Mouse (Mus musculus): ENCODE measurements at regions not wholly inside any gene's neighbourhood (a gene's known extent, or its start where the extent isn't known, plus 50 kb on each side); places are given as distances from the start of the nearest gene placed in this dataset.

DNA sequence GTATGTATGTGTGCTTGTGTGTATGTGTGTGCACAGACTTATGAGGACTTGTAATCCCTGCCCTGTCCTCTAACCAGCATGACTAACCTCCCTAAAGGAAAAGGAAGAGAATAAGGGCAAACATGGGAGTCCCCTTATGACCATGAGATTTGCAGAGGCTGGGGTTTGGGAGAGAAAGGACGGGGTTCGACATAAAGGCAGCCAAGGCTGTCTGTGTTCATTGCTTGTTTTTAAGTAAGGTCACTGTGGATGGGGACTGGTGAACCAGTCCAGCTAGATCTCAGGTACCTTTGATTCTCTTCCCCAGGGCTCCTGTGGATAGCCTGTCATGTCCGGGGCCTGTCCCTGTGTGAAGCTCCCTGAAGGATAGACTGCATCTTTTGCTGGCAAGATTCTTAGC is 55.6 kb downstream of the Irf2bp2 start:
- Histone ChIP-seq H3K9ac (peak overlapping the region; percentile 53), H3K27me3 (ENCODE audit: control insufficient read depth, insufficient read depth, low read length) (no peaks in the 10 kb centered on the region), H3K27ac (peak overlapping the region; percentile 98), H3K4me1 (replicated peaks; ENCODE audit: control insufficient read depth, insufficient read depth, low read length) (peaks cover 44% of the 10 kb centered on the region), H3K4me2 (replicated peaks) (peak overlapping the region; percentile 31), H3K36me3 (replicated peaks; ENCODE audit: control insufficient read depth, insufficient read depth) (no peaks in the 10 kb centered on the region), H3K4me3 (replicated peaks; ENCODE audit: low read length) (no peak overlapping the region), H3K9me3 (ENCODE audit: control insufficient read depth, low read length) (no peaks in the 10 kb centered on the region)
- WGBS: 18% methylated on average over 3 of the region's 3 CpGs
- no peak for ATAC-seq (ENCODE audit: low FRiP score)
- DNase-seq (ENCODE audit: low spot score): no peak

DNA sequence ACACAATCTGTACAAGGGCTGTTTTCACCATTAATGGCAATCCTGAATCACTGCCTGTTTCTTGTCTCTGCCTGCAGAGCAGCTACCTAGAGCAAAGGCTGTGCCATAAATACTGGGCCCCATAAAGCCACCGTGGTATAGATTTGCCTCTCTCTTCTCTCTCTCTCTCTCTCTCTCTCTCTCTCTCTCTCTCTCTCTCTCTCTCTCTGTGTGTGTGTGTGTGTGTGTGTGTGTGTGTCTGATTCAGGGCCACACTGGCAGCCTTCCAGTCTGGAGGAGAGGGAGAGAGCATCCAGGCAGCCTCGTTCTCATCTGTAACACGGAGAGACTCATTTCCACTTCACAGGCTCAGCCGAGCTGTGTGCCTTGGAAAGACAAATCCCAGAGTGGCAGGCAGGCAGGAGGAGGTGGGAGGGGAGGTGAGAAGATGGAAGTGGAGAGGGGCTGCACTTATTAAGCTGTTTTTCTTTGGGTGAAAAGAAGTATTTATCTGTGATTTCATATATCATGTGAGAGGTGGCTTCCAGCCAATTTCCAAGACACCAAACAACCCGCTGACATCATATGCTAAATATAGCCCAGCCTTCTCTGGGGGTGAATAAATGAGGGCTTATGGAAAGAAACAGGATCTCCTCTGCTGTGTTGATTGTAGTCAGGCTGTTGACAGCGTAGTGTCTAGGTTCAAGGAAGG is 56.7 kb downstream of the Irf2bp2 start:
- peaks cover 44% of the 10 kb centered on the region for H3K4me1 ChIP-seq (replicated peaks; ENCODE audit: control insufficient read depth, insufficient read depth, low read length)

DNA sequence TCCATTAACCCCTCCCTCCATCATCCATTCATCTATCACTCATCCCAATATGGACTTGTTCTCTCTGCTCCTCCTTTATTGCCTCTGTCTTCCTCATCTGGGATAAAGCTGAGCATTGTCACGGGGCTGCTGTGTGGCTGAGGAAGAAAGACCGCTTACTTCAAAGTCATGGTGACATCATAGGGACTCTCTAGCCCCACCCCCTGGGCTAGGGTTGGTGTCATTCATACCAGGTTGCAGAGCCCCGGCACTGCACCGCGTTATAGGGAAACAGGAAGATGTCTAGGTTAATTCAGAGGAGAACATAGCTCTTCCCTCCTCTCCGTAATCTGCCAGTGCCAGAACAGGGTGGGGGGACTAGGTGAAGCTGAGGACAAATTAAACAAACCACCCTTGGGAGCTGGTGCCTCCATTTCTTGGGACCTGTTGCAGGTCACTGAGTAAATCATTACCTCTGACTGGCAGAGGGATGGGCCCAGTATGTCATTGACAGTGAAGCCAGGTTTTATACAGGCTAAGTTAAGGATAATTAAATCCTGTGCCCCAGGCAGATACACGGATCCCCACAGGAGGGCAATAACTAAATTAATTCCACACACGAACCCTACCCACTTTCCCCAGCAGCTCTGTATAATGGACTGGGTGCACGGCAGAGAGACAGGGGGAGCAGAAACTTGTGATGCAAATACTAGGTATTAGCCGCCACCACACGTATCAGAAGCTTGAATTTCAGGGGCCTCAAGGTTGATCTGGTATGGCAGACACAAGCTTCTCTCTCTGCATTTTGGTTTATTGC is 57.5 kb downstream of the Irf2bp2 start:
- DNase-seq (ENCODE audit: low spot score) (peak; percentile 48), ATAC-seq (ENCODE audit: low FRiP score) (peak; percentile 29)
- H3K36me3 ChIP-seq (replicated peaks; ENCODE audit: control insufficient read depth, insufficient read depth): no peaks in the 10 kb centered on the region
- H3K27ac ChIP-seq: peak overlapping the region; percentile 98
- 14% methylated on average over 11 of the region's 11 CpGs for WGBS
- no peak overlapping the region for H3K4me3 ChIP-seq (replicated peaks; ENCODE audit: low read length)
- H3K4me2 ChIP-seq (replicated peaks): peak overlapping the region; percentile 31; the same call in 1 of the 2 replicates
- H3K9ac ChIP-seq: peak overlapping the region; percentile 53; the same call in 1 of the 2 replicates
- no peaks in the 10 kb centered on the region for H3K9me3 ChIP-seq (ENCODE audit: control insufficient read depth, low read length)
- no peaks in the 10 kb centered on the region for H3K27me3 ChIP-seq (ENCODE audit: control insufficient read depth, insufficient read depth, low read length)
- H3K4me1 ChIP-seq (replicated peaks; ENCODE audit: control insufficient read depth, insufficient read depth, low read length): peaks cover 44% of the 10 kb centered on the region

More for the DNA sequence above, 56.7 kb downstream of the Irf2bp2 start:
- H3K27ac ChIP-seq: peak overlapping the region; percentile 98
- no peak overlapping the region for H3K4me3 ChIP-seq (replicated peaks; ENCODE audit: low read length)
- peak overlapping the region; percentile 31 for H3K4me2 ChIP-seq (replicated peaks)
- WGBS: 2% methylated on average over 6 of the region's 6 CpGs
- peak overlapping the region; percentile 53; the same call in 1 of the 2 replicates for H3K9ac ChIP-seq
- H3K9me3 ChIP-seq (ENCODE audit: control insufficient read depth, low read length): no peaks in the 10 kb centered on the region
- H3K36me3 ChIP-seq (replicated peaks; ENCODE audit: control insufficient read depth, insufficient read depth): no peaks in the 10 kb centered on the region
- no peaks in the 10 kb centered on the region for H3K27me3 ChIP-seq (ENCODE audit: control insufficient read depth, insufficient read depth, low read length)
- ATAC-seq (ENCODE audit: low FRiP score) (peak; percentile 73), DNase-seq (ENCODE audit: low spot score) (peak; percentile 90)

DNA sequence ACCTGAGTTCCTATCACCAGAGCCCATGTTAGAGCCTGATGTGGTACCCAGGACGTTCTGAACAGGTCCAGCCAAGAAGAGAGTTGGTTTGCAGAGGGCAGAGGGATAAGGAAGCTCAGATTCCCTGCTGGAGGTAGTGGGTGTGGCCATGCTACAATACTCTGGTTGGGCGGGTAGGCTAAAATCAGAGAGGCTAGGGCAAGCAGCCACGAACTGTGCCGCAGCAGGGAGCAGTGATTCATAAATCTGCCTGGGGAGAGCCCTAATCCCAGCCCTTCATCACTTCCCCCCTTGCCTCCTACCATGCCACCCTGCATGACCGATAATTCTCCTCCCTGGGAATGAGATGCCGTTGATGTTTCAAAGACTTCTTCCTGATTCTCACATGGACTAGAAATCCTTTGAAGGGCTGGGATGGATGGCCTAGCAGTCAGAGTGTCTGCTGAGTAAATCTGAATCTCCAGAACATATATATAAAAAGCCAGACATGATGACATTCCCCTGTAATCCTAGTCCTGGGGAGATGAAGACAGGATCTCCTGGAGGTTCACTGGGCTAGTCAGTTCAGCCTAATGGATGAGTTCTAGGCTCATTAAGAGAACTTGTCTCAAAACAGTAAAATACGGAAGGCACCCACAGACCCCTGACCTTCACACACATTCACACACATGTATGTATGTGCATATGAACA is 57.6 kb upstream of the Tarbp1 start:
- 57% methylated on average over 7 of the region's 7 CpGs for WGBS
- Histone ChIP-seq H3K27me3 (ENCODE audit: control insufficient read depth, insufficient read depth, low read length) (no peaks in the 10 kb centered on the region), H3K4me1 (replicated peaks; ENCODE audit: control insufficient read depth, insufficient read depth, low read length) (peaks cover 17% of the 10 kb centered on the region), H3K4me2 (replicated peaks) (no peak overlapping the region), H3K27ac (no peak overlapping the region), H3K9ac (no peak overlapping the region), H3K36me3 (replicated peaks; ENCODE audit: control insufficient read depth, insufficient read depth) (no peaks in the 10 kb centered on the region), H3K9me3 (ENCODE audit: control insufficient read depth, low read length) (no peaks in the 10 kb centered on the region), H3K4me3 (replicated peaks; ENCODE audit: low read length) (no peak overlapping the region)
- no peak for DNase-seq (ENCODE audit: low spot score)
- ATAC-seq (ENCODE audit: low FRiP score): no peak

DNA sequence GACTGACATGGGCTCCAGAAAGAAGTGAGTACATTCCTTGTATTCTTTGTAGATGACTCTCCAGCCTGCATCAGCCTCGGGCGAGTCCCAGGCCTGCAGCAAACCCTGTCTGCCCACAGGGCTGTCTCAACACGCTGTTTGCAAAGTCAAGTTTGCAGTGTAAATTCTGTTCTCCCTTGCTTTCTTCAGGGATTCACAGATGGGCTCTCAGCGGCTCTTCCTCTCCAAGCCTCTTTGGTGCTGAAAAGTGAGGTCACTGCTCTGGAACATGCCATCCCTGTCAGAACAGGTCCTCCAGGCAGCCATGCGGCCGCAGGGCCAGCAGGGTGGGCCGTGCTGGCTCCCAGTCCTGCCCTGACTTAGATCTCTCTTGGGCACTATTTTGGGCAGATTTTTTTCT is 56.6 kb upstream of the Tarbp1 start:
- Histone ChIP-seq H3K4me2 (replicated peaks) (no peak overlapping the region), H3K4me1 (replicated peaks; ENCODE audit: control insufficient read depth, insufficient read depth, low read length) (peaks cover 8% of the 10 kb centered on the region), H3K9me3 (ENCODE audit: control insufficient read depth, low read length) (no peaks in the 10 kb centered on the region), H3K27ac (no peak overlapping the region), H3K4me3 (replicated peaks; ENCODE audit: low read length) (no peak overlapping the region), H3K36me3 (replicated peaks; ENCODE audit: control insufficient read depth, insufficient read depth) (no peaks in the 10 kb centered on the region), H3K9ac (no peak overlapping the region), H3K27me3 (ENCODE audit: control insufficient read depth, insufficient read depth, low read length) (no peaks in the 10 kb centered on the region)
- WGBS: 85% methylated on average over 7 of the region's 7 CpGs
- ATAC-seq (ENCODE audit: low FRiP score): no peak
- DNase-seq (ENCODE audit: low spot score): no peak

DNA sequence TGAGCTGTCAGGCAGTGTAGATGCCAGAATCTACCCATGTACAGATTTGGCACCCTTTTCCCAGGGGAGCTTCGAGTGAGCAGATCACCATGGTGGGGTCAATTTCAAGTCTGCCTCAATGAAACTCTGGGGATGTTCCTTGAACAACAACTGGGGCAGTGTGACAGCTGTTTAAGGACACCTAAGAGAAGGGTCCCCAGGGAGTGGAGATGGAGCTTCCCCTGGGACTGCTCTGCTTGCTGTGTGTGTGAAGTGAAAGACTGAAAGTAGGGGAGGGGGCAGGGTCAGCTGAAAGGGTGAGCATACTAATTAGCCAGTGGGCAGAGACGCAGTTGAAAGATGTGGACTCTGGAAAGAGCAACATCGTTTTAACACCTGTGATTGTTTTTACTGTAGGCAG is 54.5 kb upstream of the Tarbp1 start:
- H3K27me3 ChIP-seq (ENCODE audit: control insufficient read depth, insufficient read depth, low read length): no peaks in the 10 kb centered on the region
- WGBS: 49% methylated on average over 3 of the region's 3 CpGs
- H3K4me2 ChIP-seq (replicated peaks): no peak overlapping the region
- H3K9me3 ChIP-seq (ENCODE audit: control insufficient read depth, low read length): no peaks in the 10 kb centered on the region
- H3K36me3 ChIP-seq (replicated peaks; ENCODE audit: control insufficient read depth, insufficient read depth): no peaks in the 10 kb centered on the region
- DNase-seq (ENCODE audit: low spot score) (no peak), ATAC-seq (ENCODE audit: low FRiP score) (no peak)
- H3K9ac ChIP-seq: no peak overlapping the region
- H3K4me1 ChIP-seq (replicated peaks; ENCODE audit: control insufficient read depth, insufficient read depth, low read length): no peaks in the 10 kb centered on the region
- H3K27ac ChIP-seq: no peak overlapping the region
- no peak overlapping the region for H3K4me3 ChIP-seq (replicated peaks; ENCODE audit: low read length)

DNA sequence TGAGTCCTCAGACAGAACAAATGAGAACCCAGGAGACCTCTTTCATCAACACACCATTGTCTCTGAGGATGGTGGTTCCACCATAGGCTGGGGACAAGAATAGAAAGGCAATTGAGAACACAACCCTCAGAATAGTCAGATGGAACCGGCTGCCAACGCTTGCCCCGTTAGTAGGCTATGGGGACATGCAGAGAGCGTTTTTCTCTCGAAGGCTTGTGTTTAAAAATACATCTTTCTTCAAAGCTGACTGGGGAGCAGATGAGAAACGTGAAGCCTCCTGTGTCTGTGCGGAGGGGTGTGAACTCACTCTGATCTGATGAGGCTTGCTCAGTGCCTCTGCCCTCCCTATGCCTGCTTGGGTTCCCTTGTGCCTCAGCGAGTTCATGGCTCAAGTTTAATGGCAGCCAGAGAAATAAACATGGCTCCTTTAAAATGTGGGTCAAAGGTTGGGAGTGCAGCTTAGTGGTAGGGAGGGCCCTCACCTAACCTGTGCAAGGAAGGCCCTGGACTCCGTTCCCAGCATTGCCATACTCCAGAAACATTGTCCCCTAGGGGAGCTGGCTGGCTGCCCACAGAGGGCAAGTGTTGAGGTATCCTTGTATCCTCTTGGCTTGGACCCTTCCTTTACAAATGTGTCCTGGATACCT is 53.7 kb upstream of the Tarbp1 start:
- H3K27me3 ChIP-seq (ENCODE audit: control insufficient read depth, insufficient read depth, low read length): no peaks in the 10 kb centered on the region
- H3K27ac ChIP-seq: no peak overlapping the region
- H3K4me3 ChIP-seq (replicated peaks; ENCODE audit: low read length): no peak overlapping the region
- no peaks in the 10 kb centered on the region for H3K4me1 ChIP-seq (replicated peaks; ENCODE audit: control insufficient read depth, insufficient read depth, low read length)
- WGBS: 70% methylated on average over 9 of the region's 9 CpGs
- H3K9ac ChIP-seq: no peak overlapping the region
- no peak overlapping the region for H3K4me2 ChIP-seq (replicated peaks)
- no peak for ATAC-seq (ENCODE audit: low FRiP score)
- no peaks in the 10 kb centered on the region for H3K36me3 ChIP-seq (replicated peaks; ENCODE audit: control insufficient read depth, insufficient read depth)
- H3K9me3 ChIP-seq (ENCODE audit: control insufficient read depth, low read length): no peaks in the 10 kb centered on the region
- no peak for DNase-seq (ENCODE audit: low spot score)

DNA sequence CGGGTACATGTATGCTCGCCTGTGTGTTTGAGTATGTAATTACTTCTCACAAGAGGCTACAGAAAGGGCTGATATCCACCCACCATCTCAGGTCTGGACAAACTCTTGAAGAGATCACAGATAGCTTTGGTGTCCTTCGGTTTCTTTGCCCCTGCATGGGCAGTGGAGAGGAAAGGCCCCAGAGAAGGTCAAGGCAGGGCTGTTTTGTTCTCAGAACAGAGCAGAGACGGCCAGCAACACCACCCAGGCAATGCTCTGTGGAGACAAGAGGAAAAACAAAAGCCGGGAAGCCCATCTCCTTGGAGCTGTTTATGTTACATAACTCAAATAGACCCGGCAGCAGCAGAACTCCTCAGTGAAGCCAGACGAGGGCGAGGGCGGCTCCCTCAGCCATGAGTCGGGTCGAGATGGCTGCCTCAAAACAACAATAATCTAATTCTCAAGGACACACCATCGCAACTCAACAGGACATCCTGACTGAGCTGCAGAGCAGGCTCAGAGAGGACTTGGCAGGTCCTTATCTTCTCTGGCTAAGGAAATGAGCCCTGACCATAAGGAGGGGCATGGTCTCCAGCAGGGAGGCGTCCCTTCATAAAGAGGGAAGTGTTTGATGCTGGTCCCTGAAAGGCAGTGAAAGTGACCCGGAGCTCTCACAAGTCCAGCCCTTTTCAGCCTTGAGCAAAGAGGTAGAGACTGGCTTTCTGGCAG is 52.2 kb upstream of the Tarbp1 start:
- H3K9me3 ChIP-seq (ENCODE audit: control insufficient read depth, low read length): no peaks in the 10 kb centered on the region
- no peaks in the 10 kb centered on the region for H3K4me1 ChIP-seq (replicated peaks; ENCODE audit: control insufficient read depth, insufficient read depth, low read length)
- no peak overlapping the region for H3K4me3 ChIP-seq (replicated peaks; ENCODE audit: low read length)
- H3K27ac ChIP-seq: no peak overlapping the region
- no peaks in the 10 kb centered on the region for H3K27me3 ChIP-seq (ENCODE audit: control insufficient read depth, insufficient read depth, low read length)
- H3K4me2 ChIP-seq (replicated peaks): no peak overlapping the region
- no peaks in the 10 kb centered on the region for H3K36me3 ChIP-seq (replicated peaks; ENCODE audit: control insufficient read depth, insufficient read depth)
- H3K9ac ChIP-seq: no peak overlapping the region
- 57% methylated on average over 14 of the region's 14 CpGs for WGBS
- DNase-seq (ENCODE audit: low spot score): no peak
- no peak for ATAC-seq (ENCODE audit: low FRiP score)

All from hindbrain, embryonic 14.5 days (tissue).